Mouse (Mus musculus): ENCODE data around the gene Kl. TPM values are rescaled to one million over a fixed set of nuclear protein-coding genes. Genes with fewer than 3 reads are reported as not detected.

Kl gene
- polyA plus RNA-seq, 1 experiment from 2014 or later: 0.65 TPM

DNA sequence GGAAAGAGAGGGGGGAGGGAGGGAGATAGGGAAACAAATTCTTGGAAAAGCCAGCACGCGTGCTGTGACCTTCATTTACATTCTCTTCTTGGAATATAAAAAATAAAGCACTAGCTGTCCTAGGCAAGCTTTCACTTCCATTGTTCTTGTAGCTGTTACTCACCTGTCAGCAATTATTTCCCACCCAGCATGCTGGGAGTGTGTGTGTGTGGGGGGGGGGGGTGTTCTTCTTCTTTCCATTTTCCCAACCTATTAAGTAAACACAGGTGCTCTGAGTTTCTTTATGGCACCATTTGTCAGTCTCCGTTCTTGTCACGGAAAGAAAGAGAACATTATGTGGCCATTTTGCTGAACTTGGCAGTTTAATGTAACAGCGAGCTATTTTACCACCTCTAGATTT is 66.6 kb downstream of the Kl start:
- 67% methylated on average over 5 of the region's 5 CpGs for WGBS
- no peak for ATAC-seq
- peaks cover 11% of the 10 kb centered on the region for H3K4me1 ChIP-seq (ENCODE audit: control insufficient read depth, insufficient read depth, low read length)
- H3K9me3 ChIP-seq (replicated peaks; ENCODE audit: control insufficient read depth, low read length, poor library complexity, severe bottlenecking): no peaks in the 10 kb centered on the region
- H3K4me3 ChIP-seq (ENCODE audit: low read depth, low read length): no peak overlapping the region
- H3K9ac ChIP-seq (ENCODE audit: low read depth, low read length): no peak overlapping the region
- no peak overlapping the region for H3K4me2 ChIP-seq (ENCODE audit: low read length)
- H3K36me3 ChIP-seq (ENCODE audit: control insufficient read depth, insufficient read depth, low read length): no peaks in the 10 kb centered on the region
- H3K27me3 ChIP-seq (ENCODE audit: control insufficient read depth, insufficient read depth, low read depth, low read length): no peaks in the 10 kb centered on the region
- no peak overlapping the region for H3K27ac ChIP-seq (ENCODE audit: low read length)

DNA sequence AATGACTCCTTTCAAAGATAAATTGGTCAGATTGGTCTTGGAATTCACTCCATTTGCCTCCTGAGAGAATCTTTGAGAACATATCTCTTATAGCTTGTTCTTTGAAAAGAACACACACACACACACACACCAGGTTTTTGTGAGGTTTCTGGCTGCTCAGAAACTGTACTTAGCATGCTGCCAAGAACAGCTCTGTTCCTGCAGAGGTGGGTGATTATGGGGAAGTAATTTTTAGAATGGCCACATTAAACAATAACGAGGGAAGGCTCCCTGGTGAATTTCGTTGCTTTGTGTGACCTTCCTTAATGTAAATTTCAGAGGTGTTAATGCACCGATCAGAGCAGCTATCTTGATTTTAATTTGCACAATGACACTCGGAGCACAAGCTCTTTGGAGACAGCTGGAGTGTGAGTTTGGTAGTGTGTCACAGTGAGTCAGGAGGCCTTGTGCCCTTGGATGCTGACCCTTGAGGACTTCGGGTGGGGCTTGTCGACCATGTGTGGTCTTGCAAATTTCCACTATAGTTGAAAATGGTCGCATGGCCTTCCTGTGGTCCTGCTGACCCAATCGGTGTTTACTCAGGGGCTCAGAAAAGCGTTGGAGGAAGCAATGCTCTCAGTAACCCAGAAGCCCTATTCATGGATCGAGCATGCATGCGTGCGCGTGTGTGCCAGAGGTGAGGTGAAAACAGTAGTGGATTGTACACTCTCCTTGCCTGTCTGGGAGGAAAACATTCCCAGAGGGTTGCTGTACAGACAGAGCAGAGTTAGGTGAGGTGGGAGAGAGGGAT is 67.8 kb downstream of the Kl start:
- H3K9me3 ChIP-seq (replicated peaks; ENCODE audit: control insufficient read depth, low read length, poor library complexity, severe bottlenecking): no peaks in the 10 kb centered on the region
- no peak overlapping the region for H3K4me3 ChIP-seq (ENCODE audit: low read depth, low read length)
- no peak overlapping the region for H3K27ac ChIP-seq (ENCODE audit: low read length)
- H3K9ac ChIP-seq (ENCODE audit: low read depth, low read length): no peak overlapping the region; the same call in 1 of the 2 replicates
- WGBS: 68% methylated on average over 13 of the region's 13 CpGs
- no peaks in the 10 kb centered on the region for H3K36me3 ChIP-seq (ENCODE audit: control insufficient read depth, insufficient read depth, low read length)
- ATAC-seq: no peak
- no peak overlapping the region for H3K4me2 ChIP-seq (ENCODE audit: low read length)
- H3K27me3 ChIP-seq (ENCODE audit: control insufficient read depth, insufficient read depth, low read depth, low read length): no peaks in the 10 kb centered on the region
- H3K4me1 ChIP-seq (ENCODE audit: control insufficient read depth, insufficient read depth, low read length): peaks cover 11% of the 10 kb centered on the region

DNA sequence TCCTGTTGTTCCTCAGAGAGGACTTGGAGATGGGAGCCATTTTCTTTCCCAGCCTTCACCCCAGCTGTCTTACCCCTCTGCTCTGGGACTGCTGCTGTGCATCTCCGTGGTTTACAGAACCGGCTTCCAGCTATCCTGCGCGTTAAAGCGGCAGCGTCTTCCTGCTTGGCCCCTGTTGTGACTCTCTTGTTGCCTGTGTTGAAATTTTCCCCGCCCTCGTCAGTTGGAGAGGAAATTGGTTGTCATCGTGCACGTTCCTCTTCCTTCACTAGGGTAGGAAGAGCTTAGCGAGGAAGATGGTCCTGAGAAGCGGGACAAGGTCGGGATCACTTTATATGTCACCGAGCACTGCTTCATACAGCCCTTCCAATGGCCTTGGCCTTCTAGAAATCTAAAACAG is 68.4 kb downstream of the Kl start:
- 80% methylated on average over 14 of the region's 14 CpGs for WGBS
- Histone ChIP-seq H3K36me3 (ENCODE audit: control insufficient read depth, insufficient read depth, low read length) (no peaks in the 10 kb centered on the region), H3K27ac (ENCODE audit: low read length) (no peak overlapping the region)

DNA sequence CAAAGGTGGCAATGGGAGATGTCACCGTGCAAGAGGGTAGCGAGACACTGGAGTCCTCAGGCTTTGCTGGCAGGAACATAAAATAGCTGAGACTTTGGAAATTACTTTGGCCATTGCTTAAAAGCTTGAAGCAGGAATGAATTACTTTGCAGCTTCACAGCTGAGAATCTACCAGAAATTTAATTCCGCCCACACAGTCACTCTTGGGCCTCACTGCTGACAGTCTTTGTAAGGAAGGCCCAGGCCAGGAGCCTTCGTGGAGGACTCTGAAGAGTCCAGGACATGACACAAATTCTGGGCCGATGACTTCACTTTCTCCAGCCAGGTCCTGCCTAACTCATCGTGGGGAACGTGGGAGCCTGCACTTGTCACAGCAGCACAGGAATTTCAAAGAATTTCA is 69.6 kb downstream of the Kl start:
- Histone ChIP-seq H3K4me3 (ENCODE audit: low read depth, low read length) (no peak overlapping the region), H3K36me3 (ENCODE audit: control insufficient read depth, insufficient read depth, low read length) (no peaks in the 10 kb centered on the region), H3K4me1 (ENCODE audit: control insufficient read depth, insufficient read depth, low read length) (peaks cover 12% of the 10 kb centered on the region), H3K4me2 (ENCODE audit: low read length) (no peak overlapping the region), H3K27me3 (ENCODE audit: control insufficient read depth, insufficient read depth, low read depth, low read length) (no peaks in the 10 kb centered on the region), H3K9me3 (replicated peaks; ENCODE audit: control insufficient read depth, low read length, poor library complexity, severe bottlenecking) (no peaks in the 10 kb centered on the region), H3K9ac (ENCODE audit: low read depth, low read length) (no peak overlapping the region), H3K27ac (ENCODE audit: low read length) (no peak overlapping the region)
- ATAC-seq: no peak
- WGBS: 81% methylated on average over 7 of the region's 7 CpGs

More for the DNA sequence above, 68.4 kb downstream of the Kl start:
- Histone ChIP-seq H3K4me3 (ENCODE audit: low read depth, low read length) (no peak overlapping the region), H3K4me1 (ENCODE audit: control insufficient read depth, insufficient read depth, low read length) (peaks cover 11% of the 10 kb centered on the region), H3K27me3 (ENCODE audit: control insufficient read depth, insufficient read depth, low read depth, low read length) (no peaks in the 10 kb centered on the region), H3K9ac (ENCODE audit: low read depth, low read length) (no peak overlapping the region), H3K9me3 (replicated peaks; ENCODE audit: control insufficient read depth, low read length, poor library complexity, severe bottlenecking) (no peaks in the 10 kb centered on the region), H3K4me2 (ENCODE audit: low read length) (no peak overlapping the region)
- ATAC-seq: no peak

- H3K4me2 ChIP-seq (ENCODE audit: low read length): peak overlapping the region; percentile 21; the same call in 1 of the 2 replicates
- H3K27ac ChIP-seq (ENCODE audit: low read length): peak overlapping the region; percentile 3; the same call in 1 of the 2 replicates
- peaks cover 18% of the 10 kb centered on the region for H3K4me1 ChIP-seq (ENCODE audit: control insufficient read depth, insufficient read depth, low read length)
- WGBS: 16% methylated on average over 1 of the region's 1 CpGs
- no peaks in the 10 kb centered on the region for H3K36me3 ChIP-seq (ENCODE audit: control insufficient read depth, insufficient read depth, low read length)
- H3K9ac ChIP-seq (ENCODE audit: low read depth, low read length): no peak overlapping the region
- peak; percentile 77; the same call in 1 of the 2 replicates for ATAC-seq
- no peaks in the 10 kb centered on the region for H3K27me3 ChIP-seq (ENCODE audit: control insufficient read depth, insufficient read depth, low read depth, low read length)
- no peaks in the 10 kb centered on the region for H3K9me3 ChIP-seq (replicated peaks; ENCODE audit: control insufficient read depth, low read length, poor library complexity, severe bottlenecking)
- no peak overlapping the region for H3K4me3 ChIP-seq (ENCODE audit: low read depth, low read length)
These were observed 70.5 kb downstream of the Kl start for GRCm38 (mm10) chr5:151022939-151023338.

DNA sequence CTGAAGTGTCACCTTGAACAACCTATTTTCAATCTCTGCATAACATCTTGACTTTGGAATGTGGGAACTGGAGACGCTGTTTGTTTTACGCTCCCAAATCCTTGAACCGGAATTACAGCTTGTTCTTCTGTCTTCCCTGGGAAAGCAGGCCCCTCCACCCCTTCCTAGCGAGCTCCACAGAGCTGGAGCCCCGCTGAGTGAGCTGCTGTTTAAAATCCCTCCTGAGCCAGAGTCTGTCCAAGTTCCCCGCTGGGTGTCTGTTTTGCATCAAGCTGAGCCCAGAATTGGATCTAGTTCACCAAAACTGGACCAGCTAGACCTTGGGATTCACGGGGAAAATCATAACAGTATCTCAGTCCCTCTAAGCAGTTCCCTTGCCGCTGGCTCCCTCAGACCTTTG is 71.1 kb downstream of the Kl start:
- no peaks in the 10 kb centered on the region for H3K9me3 ChIP-seq (replicated peaks; ENCODE audit: control insufficient read depth, low read length, poor library complexity, severe bottlenecking)
- peak overlapping the region; percentile 21; the same call in 1 of the 2 replicates for H3K4me2 ChIP-seq (ENCODE audit: low read length)
- H3K27ac ChIP-seq (ENCODE audit: low read length): peak overlapping the region; percentile 3; the same call in 1 of the 2 replicates
- 4% methylated on average over 8 of the region's 8 CpGs for WGBS
- ATAC-seq: peak; percentile 59; the same call in 1 of the 2 replicates
- H3K9ac ChIP-seq (ENCODE audit: low read depth, low read length): 0 out of 2 replicates have a peak overlapping the region, but pooled peaks have one; percentile 7
- H3K4me3 ChIP-seq (ENCODE audit: low read depth, low read length): no peak overlapping the region
- no peaks in the 10 kb centered on the region for H3K36me3 ChIP-seq (ENCODE audit: control insufficient read depth, insufficient read depth, low read length)
- H3K4me1 ChIP-seq (ENCODE audit: control insufficient read depth, insufficient read depth, low read length): peaks cover 20% of the 10 kb centered on the region
- no peaks in the 10 kb centered on the region for H3K27me3 ChIP-seq (ENCODE audit: control insufficient read depth, insufficient read depth, low read depth, low read length)

- no peak overlapping the region for H3K27ac ChIP-seq (ENCODE audit: low read length)
- H3K4me3 ChIP-seq (ENCODE audit: low read depth, low read length): no peak overlapping the region
- H3K9me3 ChIP-seq (replicated peaks; ENCODE audit: control insufficient read depth, low read length, poor library complexity, severe bottlenecking): no peaks in the 10 kb centered on the region
- no peak overlapping the region for H3K9ac ChIP-seq (ENCODE audit: low read depth, low read length)
- no peaks in the 10 kb centered on the region for H3K36me3 ChIP-seq (ENCODE audit: control insufficient read depth, insufficient read depth, low read length)
- no peak for ATAC-seq
- peaks cover 20% of the 10 kb centered on the region for H3K4me1 ChIP-seq (ENCODE audit: control insufficient read depth, insufficient read depth, low read length)
- no peak overlapping the region for H3K4me2 ChIP-seq (ENCODE audit: low read length)
- 95% methylated on average over 2 of the region's 2 CpGs for WGBS
- no peaks in the 10 kb centered on the region for H3K27me3 ChIP-seq (ENCODE audit: control insufficient read depth, insufficient read depth, low read depth, low read length)
These were observed 72.1 kb downstream of the Kl start for GRCm38 (mm10) chr5:151024483-151024882.

- Histone ChIP-seq H3K4me3 (ENCODE audit: low read depth, low read length) (no peak overlapping the region), H3K4me2 (ENCODE audit: low read length) (no peak overlapping the region), H3K9me3 (replicated peaks; ENCODE audit: control insufficient read depth, low read length, poor library complexity, severe bottlenecking) (no peaks in the 10 kb centered on the region), H3K4me1 (ENCODE audit: control insufficient read depth, insufficient read depth, low read length) (peaks cover 20% of the 10 kb centered on the region), H3K9ac (ENCODE audit: low read depth, low read length) (no peak overlapping the region), H3K36me3 (ENCODE audit: control insufficient read depth, insufficient read depth, low read length) (no peaks in the 10 kb centered on the region), H3K27me3 (ENCODE audit: control insufficient read depth, insufficient read depth, low read depth, low read length) (no peaks in the 10 kb centered on the region), H3K27ac (ENCODE audit: low read length) (no peak overlapping the region)
- ATAC-seq: no peak
- 85% methylated on average over 4 of the region's 4 CpGs for WGBS
These were observed 73.7 kb downstream of the Kl start for GRCm38 (mm10) chr5:151026069-151026468.

GRCm38 (mm10) chr5:151027171-151027570 is 74.8 kb downstream of the Kl start:
- ATAC-seq: no peak

More at GRCm38 (mm10) chr5:151027171-151027570, 74.8 kb downstream of the Kl start:
- Histone ChIP-seq H3K9me3 (replicated peaks; ENCODE audit: control insufficient read depth, low read length, poor library complexity, severe bottlenecking) (no peaks in the 10 kb centered on the region), H3K4me2 (ENCODE audit: low read length) (no peak overlapping the region), H3K4me3 (ENCODE audit: low read depth, low read length) (no peak overlapping the region), H3K27me3 (ENCODE audit: control insufficient read depth, insufficient read depth, low read depth, low read length) (no peaks in the 10 kb centered on the region), H3K4me1 (ENCODE audit: control insufficient read depth, insufficient read depth, low read length) (peaks cover 20% of the 10 kb centered on the region), H3K36me3 (ENCODE audit: control insufficient read depth, insufficient read depth, low read length) (no peaks in the 10 kb centered on the region), H3K27ac (ENCODE audit: low read length) (no peak overlapping the region), H3K9ac (ENCODE audit: low read depth, low read length) (no peak overlapping the region)
- WGBS: 28% methylated on average over 7 of the region's 7 CpGs
